10 mouse cellular contexts compared by ENCODE assay signal in genomic region chr15:81272305-81273053, GRCm38 (mm10). TPM values are rescaled to one million over a fixed set of nuclear protein-coding genes. Genes with fewer than 3 reads are reported as not detected.
DNase-seq lines count a peak whose midpoint lies in the region; ATAC-seq lines count a peak whose summit lies in the region.
"Had no signal": no experiment of that assay in that cellular context is flagged by ENCODE, and none has a peak within 500 bp of the region (broad histone marks: within the 10 kb centered on the region; RNA-seq: fewer than 3 reads in every experiment).

No protein-coding gene starts in this region.

- H3K4me3 ChIP-seq in embryonic facial prominence, embryonic 11.5 days (ENCODE audit: low read depth, low read length) = no peak overlapping the region
- no peak overlapping the region for H3K4me3 ChIP-seq in embryonic facial prominence, embryonic 10.5 days
- H3K4me3 ChIP-seq in forebrain, embryonic 15.5 days = no peak overlapping the region
- H3K4me3 ChIP-seq in hindbrain, embryonic 10.5 days = no peak overlapping the region
- H3K4me3 ChIP-seq in limb, embryonic 10.5 days = no peak overlapping the region
- no peak overlapping the region for H3K4me3 ChIP-seq in neural tube, embryonic 14.5 days (ENCODE audit: low read depth, low read length)
- H3K4me3 ChIP-seq: liver, embryonic 15.5 days had no signal

- peak; percentile 14 for DNase-seq in embryonic facial prominence, embryonic 11.5 days (ENCODE audit: low spot score)
- no peak for DNase-seq in embryonic facial prominence, embryonic 10.5 days (ENCODE audit: low spot score)
- DNase-seq in adrenal gland, postnatal 25 days = peak; percentile 48
- DNase-seq in hindbrain, embryonic 10.5 days (ENCODE audit: low spot score) = no peak
- no peak for DNase-seq in limb, embryonic 10.5 days (ENCODE audit: low spot score)
- DNase-seq in thymus, postnatal 10 days (ENCODE audit: low spot score in 2 of 2) = no peak

- no peaks in the 10 kb centered on the region for H3K27me3 ChIP-seq in embryonic facial prominence, embryonic 11.5 days (ENCODE audit: control insufficient read depth, insufficient read depth, low read length)
- peaks cover 6% of the 10 kb centered on the region; the same call in 1 of the 2 replicates for H3K27me3 ChIP-seq in embryonic facial prominence, embryonic 10.5 days (replicated peaks; ENCODE audit: low read depth, poor library complexity, severe bottlenecking)
- H3K27me3 ChIP-seq in forebrain, embryonic 15.5 days = no peaks in the 10 kb centered on the region
- H3K27me3 ChIP-seq in hindbrain, embryonic 10.5 days (ENCODE audit: insufficient read depth, poor library complexity, severe bottlenecking) = no peaks in the 10 kb centered on the region
- H3K27me3 ChIP-seq in limb, embryonic 10.5 days (ENCODE audit: low read depth, poor library complexity, severe bottlenecking) = no peaks in the 10 kb centered on the region
- H3K27me3 ChIP-seq in neural tube, embryonic 14.5 days (ENCODE audit: control insufficient read depth, insufficient read depth, low read length) = no peaks in the 10 kb centered on the region
- H3K27me3 ChIP-seq: liver, embryonic 15.5 days had no signal

- WGBS in embryonic facial prominence, embryonic 11.5 days = 20% methylated on average over 13 of the region's 13 CpGs
- 23% methylated on average over 13 of the region's 13 CpGs for WGBS in embryonic facial prominence, embryonic 10.5 days
- WGBS in forebrain, embryonic 15.5 days = 19% methylated on average over 13 of the region's 13 CpGs
- 24% methylated on average over 13 of the region's 13 CpGs for WGBS in hindbrain, embryonic 10.5 days
- WGBS in limb, embryonic 10.5 days = 20% methylated on average over 13 of the region's 13 CpGs
- WGBS in neural tube, embryonic 14.5 days = 12% methylated on average over 13 of the region's 13 CpGs

- 0 out of 2 replicates have a peak overlapping the region, but pooled peaks have one; percentile 19 for H3K9ac ChIP-seq in embryonic facial prominence, embryonic 11.5 days (replicated peaks; ENCODE audit: low read length)
- H3K9ac ChIP-seq in forebrain, embryonic 15.5 days (replicated peaks) = peak overlapping the region; percentile 29
- peak overlapping the region; percentile 2; the same call in 1 of the 2 replicates for H3K9ac ChIP-seq in neural tube, embryonic 14.5 days (replicated peaks; ENCODE audit: low read depth, low read length)
- H3K9ac ChIP-seq: liver, embryonic 15.5 days had no signal

- H3K27ac ChIP-seq in embryonic facial prominence, embryonic 11.5 days (replicated peaks; ENCODE audit: low read depth, low read length) = no peak overlapping the region
- no peak overlapping the region for H3K27ac ChIP-seq in embryonic facial prominence, embryonic 10.5 days (replicated peaks)
- peak overlapping the region; percentile 55 for H3K27ac ChIP-seq in forebrain, embryonic 15.5 days (replicated peaks)
- peak overlapping the region; percentile 78 for H3K27ac ChIP-seq in hindbrain, embryonic 10.5 days
- 0 out of 2 replicates have a peak overlapping the region, but pooled peaks have one; percentile 56 for H3K27ac ChIP-seq in limb, embryonic 10.5 days
- peak overlapping the region; percentile 76 for H3K27ac ChIP-seq in neural tube, embryonic 14.5 days (ENCODE audit: low read depth, low read length)
- H3K27ac ChIP-seq: liver, embryonic 15.5 days had no signal

- no peaks in the 10 kb centered on the region for H3K9me3 ChIP-seq in embryonic facial prominence, embryonic 11.5 days (replicated peaks; ENCODE audit: control insufficient read depth, low read length)
- H3K9me3 ChIP-seq in embryonic facial prominence, embryonic 10.5 days = no peaks in the 10 kb centered on the region
- no peaks in the 10 kb centered on the region for H3K9me3 ChIP-seq in forebrain, embryonic 15.5 days
- H3K9me3 ChIP-seq in hindbrain, embryonic 10.5 days = peaks cover 6% of the 10 kb centered on the region; the same call in 1 of the 2 replicates
- H3K9me3 ChIP-seq in limb, embryonic 10.5 days (replicated peaks) = no peaks in the 10 kb centered on the region
- no peaks in the 10 kb centered on the region for H3K9me3 ChIP-seq in neural tube, embryonic 14.5 days (ENCODE audit: control insufficient read depth, low read length)
- H3K9me3 ChIP-seq: liver, embryonic 15.5 days had no signal

- no peaks in the 10 kb centered on the region for H3K4me1 ChIP-seq in embryonic facial prominence, embryonic 11.5 days (ENCODE audit: control insufficient read depth, insufficient read depth, low read length)
- peaks cover 17% of the 10 kb centered on the region for H3K4me1 ChIP-seq in embryonic facial prominence, embryonic 10.5 days
- peaks cover 9% of the 10 kb centered on the region for H3K4me1 ChIP-seq in forebrain, embryonic 15.5 days
- peaks cover 25% of the 10 kb centered on the region for H3K4me1 ChIP-seq in hindbrain, embryonic 10.5 days (replicated peaks)
- H3K4me1 ChIP-seq in limb, embryonic 10.5 days = peaks cover 26% of the 10 kb centered on the region
- peaks cover 12% of the 10 kb centered on the region for H3K4me1 ChIP-seq in neural tube, embryonic 14.5 days (ENCODE audit: control insufficient read depth, insufficient read depth, low read length)

- ATAC-seq in embryonic facial prominence, embryonic 11.5 days (replicated peaks; ENCODE audit: insufficient number of reproducible peaks, low FRiP score, low TSS enrichment, low read depth) = no peak
- ATAC-seq in forebrain, embryonic 15.5 days (replicated peaks) = peak; percentile 57; the same call in 1 of the 2 replicates
- ATAC-seq in neural tube, embryonic 14.5 days (ENCODE audit: low read depth) = peak; percentile 78

- no peak overlapping the region for H3K4me2 ChIP-seq in embryonic facial prominence, embryonic 11.5 days (ENCODE audit: low read depth, low read length)
- H3K4me2 ChIP-seq in forebrain, embryonic 15.5 days (replicated peaks) = peak overlapping the region; percentile 9; the same call in 1 of the 2 replicates
- H3K4me2 ChIP-seq in neural tube, embryonic 14.5 days (ENCODE audit: low read depth, low read length) = no peak overlapping the region
- H3K4me2 ChIP-seq: liver, embryonic 15.5 days had no signal

- no peaks in the 10 kb centered on the region for H3K36me3 ChIP-seq in embryonic facial prominence, embryonic 11.5 days (replicated peaks; ENCODE audit: control insufficient read depth, insufficient read depth, low read depth, low read length)
- H3K36me3 ChIP-seq in embryonic facial prominence, embryonic 10.5 days (replicated peaks) = no peaks in the 10 kb centered on the region
- H3K36me3 ChIP-seq in forebrain, embryonic 15.5 days = no peaks in the 10 kb centered on the region
- H3K36me3 ChIP-seq in hindbrain, embryonic 10.5 days = no peaks in the 10 kb centered on the region
- no peaks in the 10 kb centered on the region for H3K36me3 ChIP-seq in limb, embryonic 10.5 days
- no peaks in the 10 kb centered on the region for H3K36me3 ChIP-seq in neural tube, embryonic 14.5 days (ENCODE audit: control insufficient read depth, insufficient read depth, low read length)
- H3K36me3 ChIP-seq: liver, embryonic 15.5 days had no signal

RNA-seq across cellular contexts. Expression of gene Mchr1, which starts 37.2 kb away (rescaled TPM):
- polyA plus RNA-seq in embryonic facial prominence, embryonic 11.5 days (2014; fragmentation: Nextera tagmentation; extraction: Ambion mirVana) = 0.21 and 0.76 TPM in 2 replicates
- 0.15 and 0.27 TPM in 2 replicates for polyA plus RNA-seq in embryonic facial prominence, embryonic 10.5 days (2016; fragmentation: Nextera tagmentation; extraction: Ambion mirVana)
- 0.52 TPM in 1 of 2 replicates, not detected in the other for total RNA-seq in adrenal gland, postnatal 25 days (2021)
- polyA plus RNA-seq in forebrain, embryonic 15.5 days (2015; fragmentation: Nextera tagmentation; extraction: Ambion mirVana) = 1.2 and 1.8 TPM in 2 replicates
- 0.14 and 0.22 TPM in 2 replicates for polyA plus RNA-seq in hindbrain, embryonic 10.5 days (2016; fragmentation: Nextera tagmentation; extraction: Ambion mirVana)
- polyA plus RNA-seq in limb, embryonic 10.5 days (2016; fragmentation: Nextera tagmentation; extraction: Ambion mirVana) = 0.25 TPM in 1 of 2 replicates, not detected in the other
- polyA plus RNA-seq in neural tube, embryonic 14.5 days (2014; fragmentation: Nextera tagmentation; extraction: Ambion mirVana) = 2.3 and 3.5 TPM in 2 replicates
- total RNA-seq: common myeloid progenitor, adult 5-6 weeks had no signal

Comparison
In these comparisons a context has a peak if more than half of its experiments do, and no peak if none do; other contexts are left out.
1. DNase-seq: peak in embryonic facial prominence, embryonic 11.5 days (single experiment) and adrenal gland, postnatal 25 days (single experiment); none in embryonic facial prominence, embryonic 10.5 days (single experiment), hindbrain, embryonic 10.5 days (single experiment), limb, embryonic 10.5 days (single experiment) and thymus, postnatal 10 days (0 of 2).
2. H3K27ac ChIP-seq: peak in forebrain, embryonic 15.5 days (single experiment), hindbrain, embryonic 10.5 days (single experiment), limb, embryonic 10.5 days (single experiment) and neural tube, embryonic 14.5 days (single experiment); none in embryonic facial prominence, embryonic 11.5 days (single experiment) and embryonic facial prominence, embryonic 10.5 days (single experiment).
3. Peak in every context shown above with its lines, with median percentiles within 50 percentile points of each other: H3K9ac ChIP-seq.